Mouse (Mus musculus) cortical plate, adult 2 months (tissue): Measurements from ENCODE around the gene Svopl. TPM values are rescaled to one million over a fixed set of nuclear protein-coding genes. Genes with fewer than 3 reads are reported as not detected.

Source experiments
- H3K27ac ChIP-seq: fragments of 200-500 bp; 2 replicates; pipeline ENCODE4 v1.5.1; 2012; ENCODE audit warnings: low read length, control low read depth, inconsistent platforms; ENCODE audit not compliant: insufficient read depth
- H3K4me1 ChIP-seq: fragments of 200-500 bp; 2 replicates; pipeline ENCODE4 v1.6.1; 2011; ENCODE audit warnings: low read length; ENCODE audit not compliant: control insufficient read depth, insufficient read depth
- H3K4me3 ChIP-seq: fragments of 200-500 bp; 2 replicates; pipeline ENCODE4 v1.5.1; 2011; ENCODE audit warnings: mild to moderate bottlenecking, low read length, control low read depth; ENCODE audit not compliant: insufficient read depth
- CTCF ChIP-seq: fragments of 200-500 bp; IDR thresholded peaks from 2 replicates; pipeline ENCODE4 v1.5.1; 2011; ENCODE audit warnings: mild to moderate bottlenecking, control low read depth, low read length; ENCODE audit not compliant: insufficient read depth; ENCODE audit errors: extremely low read depth
- POLR2A ChIP-seq: fragments of 200-500 bp; IDR thresholded peaks from 2 replicates; pipeline ENCODE4 v1.6.1; 2011; ENCODE audit warnings: mild to moderate bottlenecking, low read length, control low read depth; ENCODE audit not compliant: insufficient read depth; ENCODE audit errors: extremely low read depth
- polyA plus RNA-seq: library from polyadenylated mRNA; depleted of rRNA; stranded (reverse); fragments of >200 nt; gene quantifications from 2 replicates; pipeline ENCODE4 v1.2.3, GENCODE M21; 2012

Gene Svopl
- polyA plus RNA-seq, 1 experiment = not detected

DNA sequence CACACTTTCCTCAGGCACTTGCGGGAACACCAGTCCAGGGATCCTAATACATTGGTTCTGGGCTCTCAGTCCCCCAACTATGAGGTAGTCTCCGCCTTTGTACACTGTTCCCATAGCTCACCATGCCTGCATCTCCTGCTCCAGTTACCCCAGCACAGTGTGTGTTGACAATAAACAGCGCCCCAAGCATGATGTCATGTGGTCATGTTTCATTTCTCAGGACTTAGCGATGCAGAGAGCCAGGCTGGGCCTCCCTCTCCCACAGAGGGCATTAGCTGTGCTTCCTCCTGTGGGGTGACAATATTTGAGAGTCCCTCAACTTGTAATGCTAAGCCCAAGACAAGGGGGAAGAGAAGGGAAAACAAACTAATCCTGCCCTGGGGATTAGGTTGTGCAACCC is 1.2 kb upstream of the Svopl start:
- H3K27ac ChIP-seq = no peak overlapping the region
- TF ChIP-seq POLR2A (no peak), CTCF (no peak)
- H3K4me3 ChIP-seq = no peak overlapping the region
- 0 out of 2 replicates have a peak, but pooled peaks cover 2% of the 10 kb centered on the region for H3K4me1 ChIP-seq

DNA sequence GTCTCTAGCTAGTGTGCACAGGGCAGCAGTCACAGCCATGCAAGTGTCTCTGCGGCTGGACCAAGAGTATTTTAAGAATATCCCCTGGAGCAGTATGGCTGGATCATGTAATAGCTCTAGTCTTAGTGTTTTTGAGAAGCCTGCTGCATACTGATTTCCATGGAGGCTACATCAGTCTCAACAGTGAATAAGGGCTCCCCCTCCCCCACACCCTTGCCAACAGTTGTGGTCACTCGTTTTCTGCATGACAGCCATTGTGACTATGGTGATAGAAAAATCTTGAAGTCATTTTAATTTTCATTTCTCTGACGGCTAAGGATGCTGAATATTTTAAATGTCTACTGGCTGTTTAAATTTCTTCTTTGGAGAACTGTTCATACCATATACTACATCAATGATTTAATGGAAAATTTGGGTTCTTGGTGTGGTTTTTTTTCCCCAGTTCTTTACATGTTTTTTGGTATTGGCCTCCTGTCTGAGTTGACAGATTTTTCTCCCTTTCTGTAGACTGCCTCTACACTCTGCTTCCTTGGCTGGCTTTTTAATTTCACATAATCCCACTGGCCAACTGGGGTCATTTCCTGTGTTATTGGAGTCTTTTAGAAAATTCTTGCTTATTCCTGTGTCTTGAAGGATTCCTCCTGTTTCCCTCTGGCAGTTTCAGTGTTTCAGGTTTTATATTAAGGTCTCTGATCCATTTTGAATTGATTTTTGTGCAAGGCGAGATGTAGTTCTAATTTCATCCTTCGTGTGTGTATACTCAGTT is 13.8 kb downstream of the Svopl start:
- no peak overlapping the region for H3K27ac ChIP-seq
- H3K4me1 ChIP-seq = no peaks in the 10 kb centered on the region; the same call in 1 of the 2 replicates
- TF ChIP-seq POLR2A (no peak), CTCF (no peak)
- H3K4me3 ChIP-seq = no peak overlapping the region

DNA sequence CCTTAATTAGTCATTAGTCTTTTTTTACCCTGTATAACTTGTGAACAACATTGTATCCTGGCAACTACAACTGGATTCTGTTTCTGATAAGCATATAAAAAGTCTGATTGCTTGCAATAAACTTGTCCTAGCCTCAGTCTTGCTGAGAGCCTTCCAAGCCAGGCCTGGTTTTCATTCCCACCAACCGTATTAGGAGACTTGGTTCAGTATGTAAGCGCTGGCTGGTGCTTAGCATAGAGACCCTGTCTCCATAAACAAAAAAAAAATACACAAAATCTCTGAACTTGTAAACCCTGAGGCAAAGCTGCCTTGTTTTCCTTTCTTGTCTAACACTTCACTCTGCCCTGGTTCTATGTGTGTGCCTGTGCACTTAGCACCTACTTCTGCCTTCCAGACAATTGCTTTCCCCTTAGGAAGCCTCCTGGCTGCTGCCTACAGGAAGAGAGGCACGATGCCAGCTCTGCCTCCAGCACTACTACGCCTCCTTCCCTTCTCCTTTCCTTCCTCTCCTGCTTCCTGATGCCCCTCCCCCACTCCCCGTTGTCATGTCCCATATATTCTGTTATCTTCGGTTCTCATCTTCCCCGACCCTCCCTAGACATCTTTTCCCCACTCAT is 14.8 kb downstream of the Svopl start:
- H3K4me3 ChIP-seq = no peak overlapping the region
- TF ChIP-seq POLR2A = no peak
- no peak for TF ChIP-seq CTCF
- H3K4me1 ChIP-seq = no peaks in the 10 kb centered on the region; the same call in 1 of the 2 replicates
- no peak overlapping the region for H3K27ac ChIP-seq

DNA sequence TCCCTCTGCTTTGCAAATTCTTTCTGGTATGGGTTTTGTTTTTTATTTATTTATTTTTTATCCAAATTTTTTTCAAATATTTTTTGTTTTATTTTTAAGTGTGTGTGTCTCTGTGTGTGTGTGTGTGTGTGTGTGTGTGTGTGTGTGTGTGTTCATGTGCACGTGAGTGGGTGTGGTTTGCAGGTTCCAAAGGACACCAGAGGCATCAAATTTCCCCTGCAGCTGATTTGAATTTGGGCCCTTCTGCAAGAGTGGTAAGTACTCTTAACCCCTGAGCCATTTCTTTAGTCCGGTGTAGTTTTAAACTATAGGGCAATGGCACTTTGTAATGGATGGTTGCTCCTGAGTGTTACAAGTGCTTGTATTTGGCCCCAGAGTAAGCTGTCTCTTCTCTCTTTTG is 18.6 kb downstream of the Svopl start:
- H3K27ac ChIP-seq = no peak overlapping the region
- no peak overlapping the region for H3K4me3 ChIP-seq
- no peak for TF ChIP-seq POLR2A
- no peak for TF ChIP-seq CTCF
- H3K4me1 ChIP-seq = no peaks in the 10 kb centered on the region; the same call in 1 of the 2 replicates

DNA sequence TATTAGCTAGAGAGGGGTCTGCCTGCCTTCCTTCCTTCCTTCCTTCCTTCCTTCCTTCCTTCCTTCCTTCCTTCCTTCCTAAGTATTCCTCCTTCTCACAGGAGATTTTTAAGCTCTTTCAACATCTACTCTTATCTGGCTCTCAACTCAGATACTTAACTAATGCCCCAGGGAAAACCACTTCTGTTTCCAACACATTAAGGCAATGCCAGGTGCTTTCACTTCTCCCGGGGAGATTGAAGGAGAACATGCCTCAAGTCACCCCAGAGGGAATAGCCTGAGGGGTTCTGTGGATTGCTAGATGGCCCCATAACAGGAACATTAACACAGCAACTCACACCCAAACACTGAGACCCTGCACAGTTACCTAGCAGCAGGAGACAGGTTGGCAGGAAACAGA is 19.0 kb downstream of the Svopl start:
- no peak overlapping the region for H3K27ac ChIP-seq
- H3K4me3 ChIP-seq = no peak overlapping the region
- H3K4me1 ChIP-seq = no peaks in the 10 kb centered on the region; the same call in 1 of the 2 replicates
- TF ChIP-seq CTCF = no peak
- no peak for TF ChIP-seq POLR2A

DNA sequence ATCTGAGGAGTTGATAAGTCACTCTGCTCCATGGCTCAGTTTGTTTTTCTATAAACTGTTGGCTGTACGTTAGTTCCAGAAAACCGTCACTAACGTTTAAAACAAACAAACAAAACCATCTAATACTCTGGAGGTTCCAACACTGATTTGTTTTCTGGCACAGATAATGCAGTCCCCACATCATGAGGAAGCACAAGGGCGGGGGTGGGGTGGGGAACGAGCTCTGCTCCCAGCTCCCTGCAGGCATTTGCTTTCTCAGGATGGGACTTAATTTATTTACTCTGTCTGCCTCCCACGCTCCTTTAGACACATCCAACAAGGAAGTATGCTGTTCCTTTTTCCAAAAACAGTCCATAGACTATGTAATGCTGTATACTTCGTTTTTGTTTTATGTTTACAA is 23.5 kb downstream of the Svopl start:
- no peaks in the 10 kb centered on the region for H3K4me1 ChIP-seq
- TF ChIP-seq CTCF (no peak), POLR2A (no peak)
- H3K4me3 ChIP-seq = no peak overlapping the region
- no peak overlapping the region for H3K27ac ChIP-seq

DNA sequence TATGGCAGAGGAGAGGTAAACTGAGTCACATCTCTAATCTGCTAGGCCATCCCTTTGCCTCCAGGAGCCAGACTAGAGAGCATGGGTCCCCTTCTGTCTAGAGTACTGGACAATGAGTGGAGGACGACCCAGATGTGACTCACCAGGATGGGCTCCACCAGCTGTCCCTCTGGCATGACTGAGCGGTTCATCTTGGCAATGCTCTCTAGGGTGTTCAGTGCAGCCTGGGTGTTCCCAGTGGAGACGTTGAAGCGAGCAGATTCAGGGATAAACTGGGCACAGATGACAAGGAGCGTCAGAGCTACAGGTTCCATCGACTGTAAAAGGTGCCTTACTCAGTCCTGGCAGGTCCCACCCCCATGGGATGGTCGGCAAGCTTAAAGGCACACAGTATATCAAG is 25.4 kb downstream of the Svopl start:
- H3K4me3 ChIP-seq = no peak overlapping the region
- H3K27ac ChIP-seq = no peak overlapping the region
- TF ChIP-seq CTCF (no peak), POLR2A (no peak)

DNA sequence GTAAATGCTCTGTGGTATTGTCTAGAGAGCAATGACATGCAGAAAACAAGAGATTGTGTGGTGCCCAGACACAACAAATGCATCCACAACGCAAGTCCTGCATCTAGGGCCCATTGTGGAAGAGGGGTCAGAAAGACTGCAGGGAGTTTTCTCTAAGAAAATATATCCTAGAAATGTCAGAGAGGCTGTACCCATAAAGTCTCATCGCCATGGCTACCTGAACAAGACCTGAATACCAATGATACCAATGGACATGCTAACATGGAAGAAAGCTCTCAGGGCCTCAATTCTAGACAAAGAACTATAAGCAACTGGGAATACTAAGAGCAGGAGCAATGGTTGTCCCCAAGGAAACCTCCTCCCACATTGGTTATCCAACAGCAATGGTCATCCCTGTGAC is 34.0 kb downstream of the Svopl start:
- no peak overlapping the region for H3K27ac ChIP-seq
- no peak overlapping the region for H3K4me3 ChIP-seq
- TF ChIP-seq CTCF = no peak
- TF ChIP-seq POLR2A = no peak
- H3K4me1 ChIP-seq = no peaks in the 10 kb centered on the region

More for the DNA sequence above, 25.4 kb downstream of the Svopl start:
- H3K4me1 ChIP-seq = no peaks in the 10 kb centered on the region

DNA sequence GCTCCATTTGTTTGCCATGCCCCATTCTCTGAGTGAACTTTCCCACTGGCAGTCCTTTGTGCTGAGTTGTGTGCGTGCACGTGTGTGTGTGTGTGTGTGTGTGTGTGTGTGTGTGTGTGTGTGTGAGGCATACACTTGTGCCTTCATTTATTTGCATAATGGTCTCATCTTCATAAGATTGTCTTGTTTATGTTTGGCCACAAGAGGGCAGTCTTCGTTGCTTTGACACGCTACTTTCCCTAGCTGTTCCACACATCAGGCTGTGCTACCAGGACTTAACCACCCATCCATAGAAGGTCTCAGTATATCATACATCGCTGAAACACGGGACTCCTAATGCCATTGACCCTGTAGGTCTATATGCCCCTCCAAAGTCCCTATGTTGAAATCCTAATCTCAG is 39.3 kb downstream of the Svopl start:
- Histone ChIP-seq H3K4me1 (no peaks in the 10 kb centered on the region), H3K4me3 (no peak overlapping the region), H3K27ac (no peak overlapping the region)
- TF ChIP-seq CTCF = peak; percentile 77
- no peak for TF ChIP-seq POLR2A

DNA sequence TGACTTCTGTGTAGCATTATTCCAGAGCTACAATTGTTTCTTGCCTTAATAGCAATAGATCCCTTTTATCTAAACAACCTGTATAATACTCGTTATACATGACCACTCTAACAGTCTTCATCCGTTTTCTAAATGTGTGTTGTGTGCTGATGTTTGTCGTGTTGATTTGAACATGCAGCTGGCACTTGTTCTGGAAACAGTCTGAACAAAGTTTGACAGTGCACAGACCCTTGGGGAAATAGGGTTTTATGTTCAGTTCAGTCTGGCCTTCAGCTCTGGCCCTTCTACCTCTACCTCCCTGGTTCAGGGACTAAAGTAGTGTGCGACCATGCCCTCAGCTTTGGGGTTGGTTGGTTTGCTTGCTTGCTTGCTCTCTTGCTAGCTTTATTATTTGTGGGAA is 79.4 kb downstream of the Svopl start:
- Histone ChIP-seq H3K4me3 (no peak overlapping the region), H3K4me1 (no peaks in the 10 kb centered on the region), H3K27ac (no peak overlapping the region)
- no peak for TF ChIP-seq POLR2A
- TF ChIP-seq CTCF = no peak

DNA sequence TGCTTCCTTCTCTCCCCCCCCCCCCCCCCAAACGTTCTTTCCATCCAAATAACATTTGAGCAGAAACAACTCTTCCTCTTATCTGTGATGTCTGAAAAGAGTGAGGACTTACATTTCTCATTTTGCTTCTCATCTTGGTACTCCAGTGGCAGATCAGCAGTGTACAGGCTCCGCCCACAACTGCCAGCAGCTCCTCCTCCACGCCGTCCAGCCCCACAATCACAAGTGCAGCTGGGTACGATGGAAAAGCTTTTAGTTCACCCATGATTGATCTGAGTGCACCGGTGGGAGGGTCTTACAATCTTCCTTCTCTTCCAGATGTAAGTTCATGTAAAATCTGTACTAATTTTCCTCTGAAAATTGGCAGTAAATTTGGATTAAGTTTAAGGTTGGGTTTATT is 95.5 kb downstream of the Svopl start:
- TF ChIP-seq CTCF (no peak), POLR2A (no peak)
- H3K27ac ChIP-seq = no peak overlapping the region
- no peaks in the 10 kb centered on the region for H3K4me1 ChIP-seq
- no peak overlapping the region for H3K4me3 ChIP-seq
